Mouse (Mus musculus): Measurements from ENCODE around the gene Dnajc9.

DNA sequence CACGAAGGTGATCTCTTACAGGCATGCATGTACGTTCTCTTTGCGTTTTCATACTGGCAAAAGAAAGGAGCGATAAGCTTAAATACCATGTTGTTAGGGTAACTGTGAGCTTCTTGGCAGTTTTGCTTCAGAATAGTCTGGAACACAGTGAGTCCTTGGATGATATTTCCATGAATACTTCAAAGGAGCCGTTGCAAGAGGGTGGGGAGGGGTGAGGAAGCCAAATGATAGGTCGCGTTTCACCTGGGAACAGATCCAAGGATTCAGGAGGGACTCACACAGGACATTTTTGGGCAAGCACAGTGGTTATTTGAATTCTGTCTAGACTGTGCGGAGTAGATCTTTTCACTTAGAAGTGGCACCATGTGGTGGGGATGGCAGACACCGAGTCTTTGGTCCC lies 8.5 kb upstream of the Dnajc9 start:
- TF ChIP-seq GATA1 (IDR thresholded peaks at IDR 0.05; ENCODE audit: low read length) (no peak), TAL1 (IDR thresholded peaks at IDR 0.05; ENCODE audit: low read length) (no peak)

All from erythroblast, embryonic 14.5 days (primary cell).